Mouse (Mus musculus): ENCODE measurements at regions not wholly inside any gene's neighbourhood (a gene's known extent, or its start where the extent isn't known, plus 50 kb on each side); places are given as distances from the start of the nearest gene placed in this dataset.

DNA sequence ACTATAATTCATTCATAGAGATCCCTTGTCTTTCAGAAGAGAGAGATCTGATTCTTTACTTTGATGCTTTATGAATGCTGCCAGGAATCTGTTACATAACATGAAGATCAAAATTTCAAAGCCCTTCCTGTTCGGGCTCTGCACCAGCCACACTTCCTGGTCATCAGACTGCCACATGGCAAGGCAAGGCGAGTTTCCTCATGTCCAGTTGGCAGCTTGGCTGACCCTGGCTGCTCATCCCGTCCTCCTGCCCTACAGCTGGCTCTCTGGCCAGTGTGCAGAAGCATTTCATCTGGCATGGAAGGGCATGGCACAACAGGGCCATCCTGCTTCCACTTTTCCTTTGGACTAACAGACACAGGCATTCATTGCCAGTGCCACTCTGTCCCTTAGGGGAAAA, 292.2 kb upstream of the Slc24a5 start:
- DNase-seq (ENCODE audit: low spot score in 2 of 2): peak in 1 of 2 experiments; percentile 21

DNA sequence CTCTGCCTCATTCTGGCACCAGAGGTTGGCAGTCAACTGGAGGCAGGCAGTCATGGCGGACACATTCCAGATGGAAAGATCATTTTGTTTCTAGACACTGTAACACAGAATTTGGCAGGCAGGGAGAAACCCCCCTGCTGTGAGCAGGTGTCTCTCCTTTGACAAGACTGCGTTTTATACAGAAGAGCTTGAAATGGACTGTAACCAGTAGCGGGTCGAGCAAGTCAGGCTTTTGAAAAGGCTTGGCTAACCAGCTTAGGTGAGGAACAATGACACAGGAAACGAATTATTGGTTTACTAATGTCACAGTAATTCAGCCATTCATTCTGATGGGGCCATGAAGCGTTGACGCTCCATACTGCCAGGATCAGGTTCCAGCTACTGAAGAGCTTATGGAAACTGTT, 275.3 kb upstream of the Slc24a5 start:
- DNase-seq (ENCODE audit: low spot score in 2 of 2): peak; percentile 40 to 67

DNA sequence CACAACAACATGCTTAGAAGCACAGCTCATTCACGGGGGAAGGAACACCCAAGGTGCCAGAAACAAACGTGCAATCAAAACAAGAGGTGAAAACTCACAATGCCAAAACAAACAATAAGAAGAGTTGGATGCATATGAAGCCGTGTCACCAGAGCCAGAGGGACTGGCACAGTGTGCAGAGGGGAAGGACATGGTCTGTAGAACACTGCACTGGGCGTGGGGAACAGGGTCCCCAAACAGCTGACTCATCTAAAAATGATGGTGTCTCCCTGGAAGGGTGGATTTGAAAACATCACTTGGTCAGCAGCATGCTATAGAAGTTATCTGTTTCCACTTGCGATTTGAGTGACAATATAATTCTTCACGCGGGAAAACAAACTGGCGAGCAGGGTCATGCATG, 256.2 kb upstream of the Slc24a5 start:
- DNase-seq (ENCODE audit: low spot score in 2 of 2): no peak

DNA sequence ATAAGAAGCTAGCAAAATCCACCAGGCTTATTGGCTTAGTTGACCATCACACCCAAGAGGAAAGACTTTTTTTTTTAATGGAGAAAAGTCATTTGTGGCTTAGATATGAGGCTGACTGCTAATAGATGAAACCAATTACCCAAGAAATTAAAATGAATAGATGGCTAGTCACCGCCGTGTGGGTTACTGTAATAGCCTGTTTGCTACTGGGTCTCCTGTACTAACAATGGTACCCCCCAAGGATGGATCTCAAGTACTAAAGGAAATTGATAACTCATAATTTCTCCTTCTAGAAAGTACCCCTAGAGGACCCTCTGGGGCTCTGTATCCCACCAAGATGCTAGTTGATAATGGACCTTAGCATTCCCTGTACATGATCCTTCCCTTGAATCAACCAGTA, 251.1 kb upstream of the Slc24a5 start:
- DNase-seq (ENCODE audit: low spot score in 2 of 2): no peak

DNA sequence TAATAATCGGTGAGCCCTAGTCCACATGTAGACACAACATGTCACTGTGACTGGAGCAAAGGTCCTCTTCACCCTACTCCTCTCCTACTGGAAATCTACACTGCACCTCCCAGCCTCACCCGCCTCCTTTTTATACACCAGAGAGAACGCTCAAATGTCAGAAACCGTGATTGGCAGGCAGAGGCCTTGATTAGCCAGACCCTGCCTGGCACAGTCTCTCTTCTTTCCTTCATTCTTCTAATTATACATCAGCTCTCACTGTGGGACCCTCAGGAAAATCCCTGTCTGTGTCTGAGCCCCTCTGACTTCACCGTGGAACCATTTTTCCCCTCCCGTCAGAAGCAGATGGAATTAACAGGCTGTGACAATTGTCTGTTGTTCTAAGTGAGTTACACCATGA, 248.1 kb upstream of the Slc24a5 start:
- no peak for DNase-seq (ENCODE audit: low spot score in 2 of 2)

DNA sequence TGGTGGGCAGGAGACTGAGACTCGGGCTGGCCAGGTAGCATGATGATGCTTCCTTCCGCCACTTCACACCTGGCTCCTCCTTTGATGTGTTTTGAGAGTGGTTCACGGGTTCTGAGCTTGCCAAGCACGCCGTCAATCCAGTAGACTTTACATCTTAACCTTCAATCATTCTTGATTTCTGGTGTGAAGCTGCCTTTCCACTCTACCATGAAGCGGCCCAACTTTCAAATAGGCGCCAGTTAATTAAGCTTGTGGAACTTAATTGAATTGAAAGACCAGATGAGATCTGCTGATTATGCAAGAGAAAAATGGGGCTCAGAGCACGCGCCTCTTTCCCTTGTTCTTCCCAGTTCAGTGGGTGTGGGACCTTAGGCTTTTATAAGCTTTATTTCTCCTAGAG, 247.1 kb upstream of the Slc24a5 start:
- DNase-seq (ENCODE audit: low spot score in 2 of 2): no peak

DNA sequence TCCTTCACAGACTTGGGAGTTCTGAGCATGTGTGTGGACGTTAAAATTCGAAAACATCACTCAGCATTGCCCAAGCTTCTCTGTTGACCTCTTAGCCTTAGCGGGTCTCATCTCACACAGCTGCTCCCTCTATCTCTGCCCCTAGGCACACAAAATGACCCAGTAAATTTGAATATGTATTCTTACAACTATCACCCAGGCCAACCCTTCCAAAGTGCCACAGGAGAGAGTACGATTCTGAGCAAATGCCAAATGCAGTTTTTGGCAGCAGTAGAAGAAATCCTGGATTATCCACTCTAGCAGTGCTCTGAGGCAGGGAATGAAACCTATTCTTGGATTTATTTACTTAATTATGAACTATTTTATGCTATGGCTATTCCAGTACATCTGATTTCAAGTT, 246.6 kb upstream of the Slc24a5 start:
- peak in 1 of 2 experiments; percentile 22 for DNase-seq (ENCODE audit: low spot score in 2 of 2)

DNA sequence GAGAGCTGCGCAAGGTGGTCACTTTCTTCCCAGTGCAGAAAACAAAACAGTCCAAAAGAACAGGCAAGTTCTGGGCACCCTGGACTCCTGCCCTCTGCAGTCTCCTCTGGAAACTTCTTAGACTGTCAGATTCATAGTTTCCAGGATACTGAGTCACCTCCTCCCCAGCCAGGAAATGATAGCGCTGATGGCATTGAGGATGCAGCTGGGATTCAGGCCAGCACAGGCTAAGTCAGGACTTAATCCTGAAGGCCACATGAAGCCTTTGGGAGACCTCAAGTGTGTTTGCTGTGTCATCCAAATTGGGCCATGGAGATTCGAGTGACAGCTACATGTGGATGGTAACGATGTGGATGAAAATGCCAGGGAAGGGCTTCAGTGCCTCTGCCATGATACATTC, 219.1 kb upstream of the Slc24a5 start:
- DNase-seq (ENCODE audit: low spot score in 2 of 2): no peak

DNA sequence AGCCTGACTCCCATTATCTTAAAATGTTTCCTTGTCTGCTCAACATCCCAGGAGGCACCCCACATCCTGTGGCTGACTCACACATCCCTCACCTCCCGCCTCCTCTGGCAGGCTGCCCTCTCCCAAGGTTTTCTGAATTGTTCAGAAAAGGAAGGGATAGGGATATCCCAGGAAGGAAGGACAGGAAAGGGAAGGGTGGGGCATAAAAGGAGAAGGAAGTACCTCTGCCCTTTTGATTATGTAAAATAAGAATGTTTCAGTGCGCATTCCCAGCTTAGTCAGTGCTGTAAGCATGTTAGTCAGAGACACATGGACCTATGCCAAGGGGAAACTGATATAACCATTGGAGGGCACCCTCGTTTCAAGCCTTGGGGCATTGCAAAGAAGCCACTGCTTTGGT, 209.4 kb upstream of the Slc24a5 start:
- no peak for DNase-seq (ENCODE audit: low spot score in 2 of 2)

DNA sequence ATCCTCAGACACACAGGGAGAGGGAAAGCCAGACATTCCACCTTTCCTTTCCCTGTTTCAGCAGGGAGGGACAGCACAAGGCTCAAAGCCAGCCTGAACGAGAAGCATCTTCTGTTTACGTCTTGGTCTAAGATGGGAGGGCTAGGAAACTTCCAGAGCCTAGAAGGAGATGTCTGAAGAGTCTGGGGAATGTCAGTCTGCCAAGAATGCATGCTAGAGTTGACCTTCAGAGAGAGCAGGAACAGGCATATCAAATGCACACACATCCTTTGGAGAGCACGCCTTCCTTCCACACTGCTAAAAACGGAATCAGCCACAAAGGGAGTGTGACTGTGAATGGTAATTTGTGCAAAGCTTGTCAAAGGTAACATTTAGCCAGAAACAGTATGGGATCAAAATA, 179.7 kb upstream of the Slc24a5 start:
- DNase-seq (ENCODE audit: low spot score in 2 of 2): no peak

DNA sequence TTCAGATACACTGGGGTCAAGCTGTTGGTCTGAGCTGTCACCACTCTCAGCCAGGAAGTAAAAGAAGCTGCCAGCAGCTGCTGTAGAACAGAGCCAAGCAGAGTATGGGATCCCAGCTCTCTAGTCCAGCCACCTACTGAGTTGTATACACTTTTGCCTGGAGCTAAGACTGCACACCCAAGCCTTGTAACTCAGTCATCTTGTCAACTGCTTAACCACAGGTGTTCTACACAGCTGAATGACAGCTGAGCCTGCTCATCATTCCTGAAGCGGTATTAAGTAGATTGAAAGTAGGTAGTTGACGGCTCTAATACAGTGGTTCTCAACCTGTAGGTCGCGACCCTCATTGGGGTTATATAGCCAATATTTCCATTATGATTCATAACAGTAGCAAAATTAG, 172.9 kb upstream of the Slc24a5 start:
- DNase-seq (ENCODE audit: low spot score in 2 of 2): no peak

DNA sequence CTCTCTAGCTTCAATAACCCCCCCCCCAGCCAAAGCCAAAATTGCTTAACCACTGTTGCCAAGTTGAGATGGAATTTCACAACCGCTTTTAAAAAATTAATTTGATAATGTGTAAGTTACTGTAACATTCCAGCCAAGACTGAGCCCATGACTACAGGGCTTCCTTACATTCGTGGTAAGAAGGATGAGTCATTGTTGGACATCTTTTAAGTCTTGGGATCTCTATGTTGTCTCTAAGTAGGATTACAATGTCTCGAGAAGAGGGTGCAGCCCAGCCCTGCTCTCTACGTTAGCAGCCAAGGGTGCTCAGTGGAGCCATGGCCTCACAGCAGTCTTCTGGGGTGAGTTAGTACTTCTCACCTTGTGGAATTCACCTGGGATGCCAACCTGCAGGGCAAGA, 164.4 kb upstream of the Slc24a5 start:
- DNase-seq (ENCODE audit: low spot score in 2 of 2): no peak

DNA sequence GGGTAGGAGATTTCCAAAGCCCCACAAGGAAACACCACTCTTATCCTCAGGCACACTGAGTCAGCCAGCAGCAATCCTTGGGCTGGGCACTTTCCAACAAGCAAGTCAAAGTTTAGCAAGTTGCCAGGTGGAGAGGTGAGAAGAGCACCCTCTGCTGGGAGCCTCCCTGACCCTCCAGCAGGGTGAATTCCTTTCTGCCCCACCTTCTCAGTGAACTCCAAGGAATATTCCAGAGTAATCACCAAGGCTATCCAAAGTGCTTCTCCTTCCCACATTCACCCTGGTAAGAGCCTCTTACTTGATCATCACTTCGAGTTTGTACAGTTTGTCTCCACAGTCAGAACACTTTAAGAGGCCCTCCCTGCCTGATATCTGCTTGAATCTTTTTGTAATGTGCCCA, 162.8 kb upstream of the Slc24a5 start:
- DNase-seq (ENCODE audit: low spot score in 2 of 2): no peak

DNA sequence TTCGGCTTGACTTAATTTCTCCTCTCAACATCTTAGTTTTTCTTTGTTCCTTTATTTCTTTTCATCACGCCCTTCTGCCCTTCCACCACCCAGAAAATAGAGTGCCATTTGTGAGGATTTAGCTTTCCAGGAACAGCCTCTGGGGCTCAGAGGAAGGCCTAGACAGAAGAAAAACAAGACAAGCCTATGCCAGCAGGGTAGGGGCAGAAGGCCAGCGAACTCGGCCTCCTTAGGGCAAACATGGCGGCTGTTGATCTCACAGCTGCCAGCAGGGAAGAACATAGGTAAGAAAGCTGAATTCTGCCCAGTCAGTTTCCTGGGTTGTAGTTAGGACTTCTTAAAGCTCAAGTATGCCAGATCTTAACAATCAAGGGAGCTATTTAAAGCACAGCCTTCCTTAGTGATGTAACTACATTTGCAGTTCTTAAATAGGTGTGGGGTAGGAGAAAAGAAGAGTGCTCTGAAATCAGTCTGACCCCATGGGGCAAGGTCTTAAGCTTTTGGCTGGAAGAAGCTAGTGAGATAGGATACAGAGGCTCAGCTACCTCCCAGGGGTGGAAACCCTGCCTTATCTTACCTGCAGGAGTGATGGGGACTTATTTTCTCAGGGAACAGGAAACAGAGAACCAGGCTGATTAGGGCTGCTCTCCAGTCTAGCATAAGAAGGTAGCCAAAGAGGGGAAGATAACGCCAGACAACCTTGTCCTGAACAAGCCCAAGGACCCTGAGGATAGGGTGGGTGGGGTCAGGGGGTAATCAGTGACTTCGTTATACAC, 148.8 kb upstream of the Slc24a5 start:
- no peak for DNase-seq (ENCODE audit: low spot score in 2 of 2)

DNA sequence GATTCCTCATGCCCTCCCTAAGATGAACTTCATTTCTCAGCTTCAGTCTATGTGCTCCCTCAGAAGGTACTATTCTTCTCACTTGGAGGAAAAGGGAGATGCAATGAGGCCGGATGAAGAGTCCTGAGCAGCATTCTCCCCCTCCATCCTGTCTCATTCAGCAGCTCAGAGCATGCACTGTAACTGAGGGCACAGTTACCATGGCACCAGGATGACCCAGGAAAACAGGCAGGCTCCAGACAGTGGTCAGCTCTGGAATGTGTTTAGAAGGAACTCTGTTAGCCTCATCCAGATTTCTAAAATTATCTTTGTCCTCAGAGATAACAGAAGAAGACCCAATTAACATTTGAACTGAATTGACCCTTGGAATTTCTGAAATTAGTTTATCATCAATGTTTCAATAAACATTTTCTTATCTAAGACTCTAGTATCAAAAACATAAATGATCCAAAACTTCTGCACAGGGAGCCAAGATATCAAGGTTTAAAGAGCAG, 148.1 kb upstream of the Slc24a5 start:
- no peak for DNase-seq (ENCODE audit: low spot score in 2 of 2)

DNA sequence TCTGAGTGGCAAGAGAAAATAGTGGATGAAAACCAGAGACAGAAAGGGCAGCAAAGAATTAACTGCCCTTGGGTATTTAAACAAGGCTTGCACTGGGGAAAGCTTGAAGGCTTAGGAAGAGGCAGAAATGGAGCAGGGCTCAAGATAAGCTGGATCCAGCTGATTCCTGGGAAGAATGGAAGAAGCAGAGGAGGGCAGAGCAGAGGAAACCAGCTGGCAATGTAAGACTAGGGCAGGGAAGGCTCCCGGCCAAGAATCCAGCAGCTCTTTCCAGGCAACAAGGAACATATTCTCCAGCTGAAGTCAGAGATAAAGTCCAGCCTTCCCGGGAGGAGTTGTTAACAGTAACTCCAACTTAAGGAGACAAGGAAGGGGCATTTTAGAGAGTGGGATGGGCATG, 147.7 kb upstream of the Slc24a5 start:
- DNase-seq (ENCODE audit: low spot score in 2 of 2): no peak

DNA sequence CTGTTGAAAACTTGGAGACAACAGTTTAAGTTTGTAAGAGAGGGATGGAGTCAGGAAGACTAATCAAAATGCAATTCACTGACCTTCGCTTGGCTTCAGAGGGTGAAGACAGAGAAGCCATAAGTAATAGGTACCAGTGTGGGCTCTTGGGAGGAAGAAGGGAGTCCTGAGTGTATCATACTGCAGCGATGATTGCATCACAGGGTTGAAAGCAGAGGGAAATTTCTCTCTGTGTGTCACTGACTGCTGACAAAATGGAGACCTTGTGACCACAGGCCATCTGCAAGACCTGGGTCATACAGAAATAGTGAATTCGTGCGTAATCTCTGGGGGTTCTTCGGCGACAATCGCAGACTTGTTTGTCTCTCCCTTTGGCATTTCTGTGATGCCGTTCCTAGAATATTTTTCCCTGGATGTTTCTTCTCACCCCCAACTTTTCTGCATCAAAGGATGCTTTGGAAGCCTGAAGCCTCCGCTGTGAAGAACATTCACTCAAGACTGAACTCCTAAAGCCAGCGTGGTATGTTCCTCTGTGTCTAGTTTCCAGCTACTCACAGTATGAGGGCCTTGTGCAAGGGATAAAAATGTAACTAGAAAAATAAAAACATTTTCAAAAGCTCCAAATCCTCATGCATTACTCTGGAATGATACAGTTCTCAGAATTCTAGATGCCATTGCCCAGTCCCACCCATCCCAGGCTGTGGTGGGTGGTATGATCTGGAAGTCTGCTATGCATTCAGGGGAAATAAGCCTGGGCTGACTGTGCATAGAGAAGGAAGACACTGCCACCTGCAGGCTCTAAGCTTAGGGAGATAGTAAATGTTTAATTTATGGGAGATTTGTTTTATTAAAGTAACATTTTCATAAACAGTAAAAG, 139.8 kb upstream of the Slc24a5 start:
- peak; percentile 63 to 82 for DNase-seq (ENCODE audit: low spot score in 2 of 2)

DNA sequence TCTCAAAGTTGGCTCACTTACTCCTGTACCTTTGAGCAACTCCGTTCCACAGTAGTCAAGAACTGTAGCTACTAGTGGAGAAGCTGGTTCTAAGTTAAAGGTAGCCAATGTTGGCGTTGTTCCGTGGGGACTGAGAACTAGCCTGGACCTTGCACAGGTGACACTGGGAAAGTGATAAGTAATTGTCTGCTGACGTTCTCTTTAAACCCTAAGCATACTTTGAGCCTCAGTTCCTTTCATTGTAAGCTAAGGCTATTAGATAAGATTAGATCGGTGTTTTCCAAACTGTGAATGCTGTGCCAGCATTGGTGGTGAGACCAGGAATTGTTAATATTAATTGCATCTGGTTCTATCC, 139.2 kb upstream of the Slc24a5 start:
- DNase-seq (ENCODE audit: low spot score in 2 of 2): no peak

DNA sequence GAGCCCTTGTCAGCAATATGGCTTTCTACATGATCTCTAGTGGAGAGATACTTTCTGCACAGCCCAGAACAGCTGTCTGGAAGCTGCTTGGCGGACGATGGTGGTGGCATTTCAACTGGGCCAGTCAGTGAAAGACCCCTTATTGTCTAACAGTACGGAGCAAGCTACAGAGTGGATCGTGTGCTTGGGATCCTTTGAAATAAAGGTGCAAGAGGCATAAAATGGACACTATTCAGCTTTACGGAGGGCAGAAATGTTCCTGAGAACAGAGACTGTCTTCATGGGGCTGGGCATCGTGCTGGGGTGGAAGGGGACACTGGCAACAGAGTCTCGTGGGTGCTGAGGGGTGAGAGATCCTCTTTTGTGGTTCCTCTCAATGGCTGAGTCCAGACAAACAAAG, 137.2 kb upstream of the Slc24a5 start:
- DNase-seq (ENCODE audit: low spot score in 2 of 2): peak in 1 of 2 experiments; percentile 8

DNA sequence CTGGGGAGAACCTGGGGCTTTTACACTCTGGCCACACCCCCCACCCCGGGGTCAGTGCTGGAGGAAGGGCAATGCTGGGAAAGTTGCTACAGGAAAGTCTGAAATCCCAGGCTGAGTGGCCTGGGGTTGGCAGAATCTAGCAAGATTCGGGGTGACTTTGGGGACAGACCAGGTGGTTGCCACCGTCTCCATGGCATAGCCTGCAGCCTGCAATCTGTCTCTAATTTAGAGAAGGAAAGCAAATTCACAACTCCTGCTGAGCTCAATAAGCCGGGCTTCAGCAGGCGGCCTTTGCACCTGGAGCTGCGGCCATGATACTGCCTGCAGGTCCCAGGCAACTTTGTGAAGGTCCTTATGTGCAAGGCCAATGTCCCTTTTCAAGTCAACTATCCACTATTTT, 135.4 kb upstream of the Slc24a5 start:
- no peak for DNase-seq (ENCODE audit: low spot score in 2 of 2)

DNA sequence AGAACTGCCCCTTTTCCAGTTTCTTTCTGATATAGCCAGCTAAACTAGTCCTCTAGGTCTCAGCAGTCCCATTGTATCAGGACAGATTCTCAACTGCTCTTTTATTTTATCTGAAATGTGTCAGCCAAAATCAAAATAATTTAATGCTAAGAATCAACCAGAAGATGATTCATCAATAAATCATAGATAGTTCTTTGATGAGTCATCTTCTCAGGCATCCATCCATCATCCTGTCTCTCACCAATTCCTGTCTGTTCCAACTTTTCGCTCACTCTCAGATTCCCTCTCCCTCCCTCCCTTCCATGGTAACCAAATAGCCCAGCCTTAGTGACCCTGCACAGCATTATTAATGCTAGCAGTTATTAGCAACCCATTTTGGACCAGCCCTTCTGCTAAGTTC, 134.0 kb upstream of the Slc24a5 start:
- no peak for DNase-seq (ENCODE audit: low spot score in 2 of 2)

DNA sequence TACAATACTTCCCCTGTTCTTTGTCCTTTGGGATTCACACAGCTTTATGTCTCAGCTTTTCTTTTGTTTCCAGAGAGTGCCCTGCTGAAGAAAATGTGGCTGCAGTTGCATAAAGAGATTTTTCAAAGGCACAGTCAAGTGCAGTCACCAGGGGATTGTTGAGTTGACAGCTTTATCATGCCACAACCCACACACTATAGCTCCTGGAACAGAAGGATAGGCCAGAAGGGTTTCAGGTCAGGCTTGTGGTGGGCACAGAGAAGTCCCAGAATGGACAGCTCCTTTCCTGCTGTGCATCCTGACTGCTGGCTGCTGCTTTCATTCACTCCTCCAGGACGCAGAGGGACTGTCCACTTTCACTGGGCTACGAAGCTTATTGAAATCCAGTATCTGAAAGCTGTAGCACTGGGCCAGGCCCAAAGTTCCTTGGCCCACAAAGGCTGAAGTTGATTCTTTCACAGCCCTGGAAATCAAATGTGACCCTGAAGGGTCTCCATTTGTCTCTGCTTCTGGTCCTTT, 119.6 kb upstream of the Slc24a5 start:
- DNase-seq (ENCODE audit: low spot score in 2 of 2): no peak
